Mouse (Mus musculus): ENCODE measurements around the gene Ankrd10. TPM values are rescaled to one million over a fixed set of nuclear protein-coding genes. Genes with fewer than 3 reads are reported as not detected.
"Not testable (repeated sequence)": the region's sequence is repeated elsewhere in the genome, so short reads cannot be mapped to it uniquely, and the experiment has no call there.

The Ankrd10 gene
- total RNA-seq, 2 experiments from 2014 or later = 27.2 to 37.5 TPM

GRCm38 (mm10) chr8:11614126-11614835, 21.3 kb downstream of the Ankrd10 start:
- ATAC-seq (ENCODE audit: poor library complexity, severe bottlenecking) = no peak

- ATAC-seq (ENCODE audit: poor library complexity, severe bottlenecking) = no peak
These were observed 26.7 kb downstream of the Ankrd10 start for GRCm38 (mm10) chr8:11608848-11609247.

DNA sequence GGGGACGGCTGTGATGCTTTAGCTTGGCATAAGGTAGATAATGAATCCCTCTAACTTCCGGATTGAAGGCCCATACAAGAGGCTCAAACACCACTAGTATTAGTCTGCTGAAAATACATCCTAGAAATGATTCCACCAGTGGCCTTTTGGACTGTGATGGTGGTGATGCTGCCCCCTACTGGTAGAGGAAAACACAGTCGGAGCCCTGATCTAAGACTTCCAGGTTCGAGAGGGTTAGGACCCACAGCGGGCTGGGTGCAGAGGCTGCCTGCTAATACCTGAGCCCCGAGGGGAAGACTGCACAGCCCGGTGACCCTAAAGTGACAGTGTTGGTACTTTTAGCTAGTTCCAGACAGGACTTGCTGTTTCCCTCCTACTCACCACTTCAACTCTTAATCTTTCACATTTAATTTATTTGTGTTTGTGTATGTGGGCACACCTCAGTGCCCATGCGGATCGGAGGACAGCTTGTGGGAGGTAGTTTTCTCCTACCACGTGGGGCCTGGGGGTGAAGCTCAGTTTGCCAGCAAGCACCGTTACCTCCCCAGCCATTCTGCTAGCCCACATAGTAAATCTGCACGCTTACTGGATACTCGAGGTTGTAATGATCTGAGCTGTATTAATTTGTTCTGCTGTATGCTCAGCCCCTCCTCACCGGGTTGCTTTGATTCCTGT, 33.4 kb downstream of the Ankrd10 start:
- peak; percentile 90 for ATAC-seq (ENCODE audit: poor library complexity, severe bottlenecking)

DNA sequence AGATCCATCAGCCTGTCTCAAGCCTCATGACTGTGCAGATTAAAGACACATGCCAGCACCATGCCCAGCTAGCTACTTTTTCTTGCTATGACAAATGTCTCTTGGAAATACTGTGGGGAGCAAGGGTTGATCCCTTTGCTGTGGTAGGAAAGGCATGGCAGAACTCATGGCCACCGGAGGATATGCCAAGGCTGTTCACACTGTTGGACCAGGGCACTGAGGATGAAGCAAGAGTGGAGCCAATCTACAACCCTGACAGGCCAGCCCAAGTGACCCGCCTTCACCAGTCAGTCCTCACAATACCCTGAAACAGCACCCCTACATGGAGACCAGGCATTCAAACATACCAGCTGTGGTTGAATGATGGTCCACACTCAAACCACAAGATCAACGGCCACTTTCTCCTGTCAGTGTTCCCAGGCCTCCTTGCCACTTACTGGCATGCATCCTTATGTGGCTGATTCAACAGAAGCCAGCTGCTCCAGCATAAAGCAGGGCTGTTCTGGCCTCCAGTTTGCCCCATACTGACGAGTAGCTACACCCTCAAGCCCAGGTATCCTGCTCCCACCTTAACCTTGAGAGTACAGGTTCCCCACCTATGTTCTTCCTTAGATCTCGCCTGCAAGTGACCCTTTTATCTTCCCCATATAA, 35.1 kb downstream of the Ankrd10 start:
- no peak for ATAC-seq (ENCODE audit: poor library complexity, severe bottlenecking)

- no peak for ATAC-seq (ENCODE audit: poor library complexity, severe bottlenecking)
These were observed 42.2 kb downstream of the Ankrd10 start for GRCm38 (mm10) chr8:11593222-11593884.

GRCm38 (mm10) chr8:11592296-11592695, 43.3 kb downstream of the Ankrd10 start:
- ATAC-seq (ENCODE audit: poor library complexity, severe bottlenecking) = peak; percentile 86

DNA sequence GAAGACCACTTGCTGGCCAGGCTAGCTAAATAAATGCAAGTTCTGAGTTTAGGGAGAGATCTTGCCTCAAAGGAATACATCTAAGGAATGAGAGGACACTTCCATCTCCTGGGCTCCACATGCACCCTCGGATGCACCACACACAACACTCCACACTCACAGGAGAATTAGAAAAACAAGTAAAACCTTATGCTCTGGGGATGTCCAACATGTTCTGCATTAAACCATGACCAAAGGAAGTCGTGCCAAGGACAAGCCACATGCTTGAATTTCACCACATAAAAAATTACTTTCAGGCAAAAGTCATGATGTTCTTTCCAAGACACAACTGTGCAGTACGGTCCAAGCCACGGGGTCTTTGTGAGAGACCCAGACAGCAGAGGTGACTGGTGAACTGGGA, 43.7 kb downstream of the Ankrd10 start:
- no peak for ATAC-seq (ENCODE audit: poor library complexity, severe bottlenecking)

GRCm38 (mm10) chr8:11586374-11586745, 49.2 kb downstream of the Ankrd10 start:
- ATAC-seq (ENCODE audit: poor library complexity, severe bottlenecking) = no peak

DNA sequence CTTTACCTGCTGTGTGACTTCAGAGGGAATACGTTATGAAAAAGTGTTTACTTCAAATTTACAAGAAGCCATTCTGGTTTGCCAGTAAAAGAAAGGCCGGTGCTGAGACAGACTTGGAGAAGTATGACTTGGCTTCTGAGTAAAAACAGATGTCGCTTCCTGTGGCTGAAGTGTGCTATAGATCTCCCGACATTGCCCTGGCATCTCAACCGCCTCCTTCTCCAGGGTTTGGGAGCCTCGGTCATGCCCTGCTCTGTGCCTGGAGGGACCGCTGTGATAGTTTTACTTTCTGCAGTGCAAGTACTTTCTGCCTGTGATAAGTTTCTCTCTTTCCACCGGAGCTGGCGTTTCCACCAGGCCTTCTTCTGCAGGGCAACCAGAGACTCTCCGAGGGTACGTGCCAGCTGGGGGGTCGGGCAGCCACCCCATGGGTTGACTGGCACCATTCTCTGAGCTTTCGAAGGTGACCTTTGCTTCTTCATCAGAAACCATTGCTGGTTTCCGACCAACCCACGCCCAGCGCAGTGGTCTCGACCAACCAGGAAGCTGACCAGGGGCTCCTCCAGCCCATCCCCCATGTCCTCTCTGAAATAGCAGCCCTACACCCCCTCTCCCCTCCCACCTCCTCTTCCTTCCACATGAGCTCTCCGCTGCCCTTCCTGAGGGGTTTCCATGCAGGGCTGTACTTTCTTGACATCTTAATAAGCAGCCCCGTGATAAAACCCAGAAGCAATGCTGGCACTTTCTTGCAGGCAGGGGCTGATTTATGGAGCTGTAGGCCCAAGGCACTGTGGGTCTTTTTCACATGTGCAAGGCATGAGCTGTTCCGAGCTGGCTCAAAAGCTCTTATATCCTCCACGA, 49.8 kb downstream of the Ankrd10 start:
- ATAC-seq (ENCODE audit: poor library complexity, severe bottlenecking) = no peak

- peak; percentile 60 for ATAC-seq (ENCODE audit: poor library complexity, severe bottlenecking)
These were observed 59.8 kb downstream of the Ankrd10 start for GRCm38 (mm10) chr8:11575604-11576384.

DNA sequence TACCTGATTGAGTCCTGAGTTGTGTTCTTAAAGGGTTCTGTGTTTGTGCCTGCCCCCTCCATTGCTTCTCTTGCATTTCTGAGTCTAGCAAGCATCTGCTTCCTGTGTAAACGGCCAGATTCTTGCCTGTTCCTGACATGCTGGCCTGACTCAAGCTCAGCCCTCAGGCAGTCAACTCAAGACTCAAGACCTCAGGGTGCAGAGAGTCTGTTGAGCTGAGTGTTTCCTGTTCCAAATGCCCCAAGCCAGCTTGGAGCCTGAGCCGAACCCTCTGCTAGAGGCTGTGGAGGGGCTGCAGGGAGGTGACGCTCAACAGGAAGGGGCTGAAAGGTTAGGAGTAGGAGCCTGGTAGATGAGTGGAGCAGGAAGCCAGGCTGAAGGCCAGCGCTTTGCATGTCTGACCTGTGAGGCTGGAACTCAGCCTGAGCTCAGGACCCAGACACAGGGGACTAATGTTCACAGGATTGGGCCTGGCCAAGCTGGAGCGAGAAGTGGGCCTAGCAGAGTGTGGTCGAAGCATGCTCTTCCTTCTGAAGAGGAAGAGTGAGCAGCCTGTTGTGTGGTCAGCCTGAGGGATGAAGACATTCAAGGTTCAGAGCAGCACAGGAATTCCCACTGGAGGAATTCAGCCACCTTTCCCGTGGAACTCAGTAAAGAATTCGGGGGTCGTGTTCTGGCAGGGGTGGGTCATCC, 60.5 kb downstream of the Ankrd10 start:
- ATAC-seq (ENCODE audit: poor library complexity, severe bottlenecking) = peak; percentile 50; the same call in 1 of the 2 replicates

GRCm38 (mm10) chr8:11572428-11572827, 63.1 kb downstream of the Ankrd10 start:
- ATAC-seq (ENCODE audit: poor library complexity, severe bottlenecking) = no peak

DNA sequence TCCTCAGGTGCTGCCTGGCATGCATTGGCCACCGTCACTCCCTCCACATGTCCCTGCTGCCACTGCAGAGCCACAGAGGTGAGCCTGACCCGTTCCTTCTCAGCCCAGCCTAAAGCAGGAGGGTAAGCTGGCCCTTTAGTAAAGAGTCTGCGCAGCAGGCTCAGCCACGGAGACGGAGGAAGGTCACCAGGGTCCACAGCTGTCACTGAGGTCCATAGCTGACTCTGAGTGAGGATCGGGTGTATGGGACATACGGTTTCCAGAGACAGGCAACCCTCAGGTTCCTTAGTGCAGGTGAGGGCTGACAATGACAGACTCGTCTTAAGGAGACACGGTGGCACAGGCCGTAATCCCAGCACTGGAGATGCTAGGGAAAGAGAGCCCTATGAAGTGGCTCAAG, 63.6 kb downstream of the Ankrd10 start:
- no peak for ATAC-seq (ENCODE audit: poor library complexity, severe bottlenecking)

- ATAC-seq (ENCODE audit: poor library complexity, severe bottlenecking) = no peak
These were observed 64.8 kb downstream of the Ankrd10 start for GRCm38 (mm10) chr8:11570742-11571141.

GRCm38 (mm10) chr8:11569260-11570097, 66.1 kb downstream of the Ankrd10 start:
- ATAC-seq (ENCODE audit: poor library complexity, severe bottlenecking) = no peak

- not testable (repeated sequence) for ATAC-seq (ENCODE audit: poor library complexity, severe bottlenecking)
These were observed 67.4 kb downstream of the Ankrd10 start for GRCm38 (mm10) chr8:11568193-11568592.

DNA sequence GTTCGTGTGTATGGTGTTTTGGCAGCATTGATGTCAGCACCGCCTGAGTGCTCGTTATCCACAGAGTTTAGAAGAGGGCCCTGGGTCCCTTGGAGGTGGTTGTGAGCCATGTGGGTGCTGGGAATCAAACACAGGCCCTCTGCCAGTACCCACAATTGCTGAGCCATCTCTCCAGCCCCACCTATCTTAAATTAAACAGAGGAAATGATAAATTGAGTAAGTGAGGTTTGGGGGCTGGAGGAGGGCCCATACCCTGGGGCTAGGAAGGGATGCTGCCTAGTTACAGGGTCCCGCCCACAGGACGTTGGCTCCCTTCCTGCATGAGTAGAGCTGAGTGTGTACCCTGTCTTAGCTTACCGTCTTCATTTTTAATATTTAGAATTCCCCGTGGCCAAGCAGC, 70.8 kb downstream of the Ankrd10 start:
- ATAC-seq (ENCODE audit: poor library complexity, severe bottlenecking) = no peak

GRCm38 (mm10) chr8:11564236-11564635, 71.3 kb downstream of the Ankrd10 start:
- ATAC-seq (ENCODE audit: poor library complexity, severe bottlenecking) = peak; percentile 62

Data from megakaryocyte, adult 5-6 weeks (primary cell).